In genomic region chr7:98485508-98485907, GRCm38 (mm10) we compare ENCODE assay signal across 1 mouse cellular context.
TF ChIP-seq lines count a peak whose summit lies in the region.

No protein-coding gene starts in this region.

TF ChIP-seq in CH12.LX, 34 proteins besides CTCF, POLR2A, EP300 and RAD21 (continued from another document):
- TF ChIP-seq CHD1 (IDR thresholded peaks at IDR 0.05; ENCODE audit: low read depth, low read length) (no peak), GABPA (IDR thresholded peaks at IDR 0.05; ENCODE audit: insufficient replicate concordance, low read depth, low read length) (no peak), MYC (IDR thresholded peaks at IDR 0.05; ENCODE audit: low read depth, low read length) (no peak), TBP (conservative IDR thresholded peaks at IDR 0.05; ENCODE audit: low read depth, low read length) (no peak), SMC3 (IDR thresholded peaks at IDR 0.05; ENCODE audit: low read depth, low read length) (no peak), ELF1 (IDR thresholded peaks at IDR 0.05; ENCODE audit: low read depth, low read length) (no peak), USF2 (conservative IDR thresholded peaks at IDR 0.05; ENCODE audit: low read depth, low read length) (no peak)
